In genomic region chr2:14167721-14168120, GRCm38 (mm10) we compare ENCODE assay signal across 13 mouse cellular contexts. TPM values are rescaled to one million over a fixed set of nuclear protein-coding genes. Genes with fewer than 3 reads are reported as not detected.
"Had no signal": no experiment of that assay in that cellular context is flagged by ENCODE, and none has a peak within 500 bp of the region (broad histone marks: within the 10 kb centered on the region; RNA-seq: fewer than 3 reads in every experiment).

No protein-coding gene starts in this region.

- DNase-seq: retina, postnatal 1 day; right cerebral cortex, adult 18-20 months; right cerebral cortex, postnatal 14 days; right cerebral cortex, postnatal 25 days; right cerebral cortex, postnatal 4 days; spleen, adult 18-20 months; thymus, adult 18-20 months; thymus, adult 2 months; thymus, postnatal 14 days; thymus, postnatal 25 days; thymus, postnatal 36 days; thymus, postnatal 4 days had no signal

RNA-seq across cellular contexts. Expression of gene Tmem236, which starts 6.6 kb away (rescaled TPM):
- total RNA-seq: neutrophil, adult 5-6 weeks had no signal
